Mouse (Mus musculus) natural killer cell, adult 2 months (primary cell): ENCODE results near the gene Clca3a2.
"Not testable (repeated sequence)": the region's sequence is repeated elsewhere in the genome, so short reads cannot be mapped to it uniquely, and the experiment has no call there.

Experiments
- DNase-seq, 2 experiments: peaks; one replicate each; pipeline ENCODE4 v3.0.0; 2022; ENCODE audit warnings: low spot score in 2 of 2

The Clca3a2 gene

GRCm38 (mm10) chr3:144747706-144748105 is 71.6 kb downstream of the Clca3a2 start:
- DNase-seq = not testable (repeated sequence)
